Mouse (Mus musculus) liver, postnatal 0 days (tissue): ENCODE data around the gene Chst11.

Experiments
- CTCF ChIP-seq: sonication (generic); IDR thresholded peaks from 2 replicates; pipeline ENCODE4 v1.5.1; 2016; ENCODE audit warnings: antibody characterized with exemption, low read depth
- EP300 ChIP-seq: IDR thresholded peaks from 2 replicates; pipeline ENCODE4 v1.6.1; 2016; ENCODE audit warnings: antibody characterized with exemption, low read depth, mild to moderate bottlenecking

GRCm38 (mm10) chr10:83130611-83131010, 145.3 kb downstream of the Chst11 start:
- TF ChIP-seq CTCF (no peak), EP300 (no peak)
